Mouse (Mus musculus) neural tube, embryonic 13.5 days (tissue): ENCODE data around the gene Kif18a. TPM values are rescaled to one million over a fixed set of nuclear protein-coding genes. Genes with fewer than 3 reads are reported as not detected.

ENCODE experiments used
- ATAC-seq: fragments of 200-750 bp; cut with Nextera tagmentation; 2 replicates; pipeline ENCODE4 v1.8.0; 2017; ENCODE audit warnings: low read depth, mild to moderate bottlenecking, moderate TSS enrichment, moderate library complexity
- H3K27ac ChIP-seq: fragments of 300-500 bp; sonication (generic); replicated peaks from 2 replicates; pipeline ENCODE4 v1.5.1; 2015; ENCODE audit warnings: moderate library complexity, mild to moderate bottlenecking, inconsistent platforms
- H3K27me3 ChIP-seq: fragments of 300-500 bp; sonication (generic); 2 replicates; pipeline ENCODE4 v1.6.1; 2015; ENCODE audit warnings: mild to moderate bottlenecking, inconsistent platforms
- H3K36me3 ChIP-seq: fragments of 300-500 bp; sonication (generic); 2 replicates; pipeline ENCODE4 v1.6.1; 2015; ENCODE audit warnings: mild to moderate bottlenecking, inconsistent platforms
- H3K4me1 ChIP-seq: fragments of 300-500 bp; sonication (generic); replicated peaks from 2 replicates; pipeline ENCODE4 v1.6.1; 2015; ENCODE audit warnings: inconsistent platforms
- H3K4me2 ChIP-seq: fragments of 300-500 bp; sonication (generic); 2 replicates; pipeline ENCODE4 v1.6.1; 2015; ENCODE audit warnings: inconsistent platforms, mild to moderate bottlenecking, moderate library complexity
- H3K4me3 ChIP-seq: fragments of 300-500 bp; sonication (generic); 2 replicates; pipeline ENCODE4 v1.5.1; 2015; ENCODE audit warnings: mild to moderate bottlenecking, inconsistent platforms
- H3K9ac ChIP-seq: fragments of 300-500 bp; sonication (generic); 2 replicates; pipeline ENCODE4 v1.6.1; 2015; ENCODE audit warnings: moderate library complexity, mild to moderate bottlenecking, inconsistent platforms
- H3K9me3 ChIP-seq: fragments of 300-500 bp; sonication (generic); 2 replicates; pipeline ENCODE4 v1.6.1; 2016; ENCODE audit warnings: inconsistent platforms
- WGBS: fragments of 180-500 bp; shearing (Covaris S2); methylation state at CpG from one replicate; pipeline ENCODE4 v1.1.7; 2015; 5-methylcytosine and 5-hydroxymethylcytosine counted together
- polyA plus RNA-seq: library from polyadenylated mRNA; unstranded; fragments of >200 nt; fragmentation: Nextera tagmentation; extraction: Ambion mirVana; gene quantifications from 2 replicates; pipeline ENCODE4 v1.2.1, GENCODE M21; 2015

Kif18a gene
- polyA plus RNA-seq, 1 experiment from 2014 or later = 4.5 TPM

GRCm38 (mm10) chr2:109386211-109386610, 105.7 kb downstream of the Kif18a start:
- Histone ChIP-seq H3K4me3 (no peak overlapping the region), H3K4me2 (no peak overlapping the region), H3K27me3 (no peaks in the 10 kb centered on the region), H3K27ac (no peak overlapping the region), H3K36me3 (no peaks in the 10 kb centered on the region), H3K9me3 (no peaks in the 10 kb centered on the region), H3K9ac (no peak overlapping the region), H3K4me1 (no peaks in the 10 kb centered on the region)
- WGBS = 12% methylated on average over 1 of the region's 1 CpGs
- no peak for ATAC-seq

- Histone ChIP-seq H3K4me2 (no peak overlapping the region), H3K36me3 (no peaks in the 10 kb centered on the region), H3K9me3 (no peaks in the 10 kb centered on the region), H3K4me1 (no peaks in the 10 kb centered on the region), H3K9ac (no peak overlapping the region), H3K27ac (no peak overlapping the region), H3K27me3 (no peaks in the 10 kb centered on the region), H3K4me3 (no peak overlapping the region)
- 78% methylated on average over 5 of the region's 5 CpGs for WGBS
- no peak for ATAC-seq
These were observed 108.2 kb downstream of the Kif18a start for GRCm38 (mm10) chr2:109388733-109389132.

- no peak for ATAC-seq
- 13% methylated on average over 1 of the region's 1 CpGs for WGBS
- no peak overlapping the region for H3K4me3 ChIP-seq
- H3K4me2 ChIP-seq = no peak overlapping the region
- no peaks in the 10 kb centered on the region for H3K27me3 ChIP-seq
- no peaks in the 10 kb centered on the region for H3K4me1 ChIP-seq
- no peaks in the 10 kb centered on the region for H3K36me3 ChIP-seq
- no peak overlapping the region for H3K9ac ChIP-seq
- H3K27ac ChIP-seq = no peak overlapping the region
- no peaks in the 10 kb centered on the region for H3K9me3 ChIP-seq
These were observed 109.4 kb downstream of the Kif18a start for GRCm38 (mm10) chr2:109389977-109390376.

Other genes starting within 250 kb of the Kif18a start
- 7.5 and 9.7 TPM in 2 replicates for gene Mettl15, start within 50 bp of the Kif18a start, polyA plus RNA-seq